Mouse (Mus musculus) stomach, postnatal 0 days (tissue): ENCODE measurements around the gene Egflam. TPM values are rescaled to one million over a fixed set of nuclear protein-coding genes. Genes with fewer than 3 reads are reported as not detected.

Experiments
- ATAC-seq: fragments of 200-750 bp; cut with Nextera tagmentation; 2 replicates; pipeline ENCODE4 v1.8.0; 2017; ENCODE audit not compliant: low FRiP score, low TSS enrichment
- DNase-seq: peaks from one replicate; pipeline ENCODE4 v3.0.0-alpha.2; 2016; ENCODE audit warnings: low spot score
- H3K27ac ChIP-seq: fragments of 300-500 bp; sonication (generic); replicated peaks from 2 replicates; pipeline ENCODE4 v1.5.1; 2014; ENCODE audit warnings: mild to moderate bottlenecking, control low read depth
- H3K27me3 ChIP-seq: fragments of 300-500 bp; sonication (generic); 2 replicates; pipeline ENCODE4 v1.6.1; 2014; ENCODE audit warnings: low read length; ENCODE audit not compliant: control insufficient read depth, insufficient read depth
- H3K36me3 ChIP-seq: fragments of 300-500 bp; sonication (generic); 2 replicates; pipeline ENCODE4 v1.6.1; 2014; ENCODE audit warnings: low read length, mixed read lengths; ENCODE audit not compliant: control insufficient read depth, insufficient read depth
- H3K4me1 ChIP-seq: fragments of 300-500 bp; sonication (generic); replicated peaks from 2 replicates; pipeline ENCODE4 v1.6.1; 2014; ENCODE audit warnings: antibody characterized with exemption; ENCODE audit not compliant: control insufficient read depth, insufficient read depth
- H3K4me2 ChIP-seq: fragments of 300-500 bp; sonication (generic); replicated peaks from 2 replicates; pipeline ENCODE4 v1.6.1; 2014; ENCODE audit warnings: low read depth, mild to moderate bottlenecking, control low read depth, moderate library complexity
- H3K4me3 ChIP-seq: fragments of 300-500 bp; sonication (generic); 2 replicates; pipeline ENCODE4 v1.5.1; 2014; ENCODE audit warnings: low read depth, low read length, control low read depth
- H3K9ac ChIP-seq: fragments of 300-500 bp; sonication (generic); 2 replicates; pipeline ENCODE4 v1.6.1; 2014; ENCODE audit warnings: mild to moderate bottlenecking, low read length, control low read depth, mixed read lengths
- H3K9me3 ChIP-seq: fragments of 300-500 bp; sonication (generic); 2 replicates; pipeline ENCODE4 v1.6.1; 2016; ENCODE audit warnings: low read length; ENCODE audit not compliant: control insufficient read depth
- CTCF ChIP-seq: IDR thresholded peaks from 2 replicates; pipeline ENCODE4 v1.5.1; 2016; ENCODE audit warnings: antibody characterized with exemption, low read depth, mild to moderate bottlenecking, moderate library complexity
- EP300 ChIP-seq: optimal IDR thresholded peaks from 2 replicates; pipeline ENCODE3; 2016; ENCODE audit warnings: antibody characterized with exemption
- WGBS: fragments of 180-500 bp; shearing (Covaris S2); extraction: QIAGEN DNeasy Blood & Tissue Kit; methylation state at CpG from one replicate; pipeline ENCODE4 v1.1.7; 2014; 5-methylcytosine and 5-hydroxymethylcytosine counted together
- polyA plus RNA-seq: library from polyadenylated mRNA; unstranded; fragments of >200 nt; fragmentation: Nextera tagmentation; extraction: Ambion mirVana; gene quantifications from 2 replicates; pipeline ENCODE4 v1.2.1, GENCODE M21; 2015

The Egflam gene
- polyA plus RNA-seq, 1 experiment from 2014 or later = 6.6 TPM

DNA sequence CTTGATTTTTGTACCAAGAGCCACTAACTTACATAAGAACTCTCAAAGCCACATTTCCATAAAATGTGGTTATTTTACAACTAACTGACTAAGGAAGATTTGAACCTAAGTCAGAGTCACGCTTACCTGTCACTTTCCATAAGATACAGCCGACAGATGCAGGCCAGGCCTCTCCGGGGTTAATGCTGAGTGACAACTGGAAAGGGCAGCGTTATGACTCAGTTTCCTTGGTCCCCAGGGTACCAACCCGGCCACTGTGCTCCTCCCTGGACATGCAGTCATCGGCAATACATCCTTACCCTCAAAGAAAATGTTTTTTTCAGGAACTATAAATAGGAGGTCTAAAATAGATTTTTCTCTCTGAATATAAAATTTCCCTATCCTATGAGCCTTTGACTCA, 197.9 kb downstream of the Egflam start:
- DNase-seq = no peak
- TF ChIP-seq EP300 (no peak), CTCF (no peak)
- Histone ChIP-seq H3K4me2 (no peak overlapping the region), H3K27ac (no peak overlapping the region), H3K36me3 (no peaks in the 10 kb centered on the region), H3K9ac (no peak overlapping the region), H3K4me1 (peaks cover 5% of the 10 kb centered on the region; the same call in 1 of the 2 replicates), H3K9me3 (no peaks in the 10 kb centered on the region), H3K27me3 (no peaks in the 10 kb centered on the region), H3K4me3 (no peak overlapping the region)
- WGBS = 63% methylated on average over 6 of the region's 6 CpGs
- no peak for ATAC-seq

DNA sequence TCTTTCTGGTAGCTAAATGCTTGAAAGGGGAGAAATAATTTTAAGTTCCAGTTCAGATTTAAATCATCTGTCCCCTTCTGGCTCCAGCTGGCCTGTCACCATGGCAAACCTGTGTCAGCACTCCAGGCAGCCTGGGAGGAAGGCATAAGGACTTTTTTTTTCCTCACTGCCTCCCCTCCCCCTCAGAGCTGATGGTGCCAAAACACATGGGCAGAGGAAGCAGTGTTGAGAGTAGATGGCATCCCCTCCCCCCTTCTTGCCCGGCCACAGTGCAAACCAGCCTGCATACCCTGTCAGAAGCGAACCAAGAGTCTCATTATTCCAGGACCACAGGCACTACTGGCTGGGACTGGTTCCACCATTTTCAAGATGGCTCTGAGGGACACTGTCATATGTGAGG, 199.4 kb downstream of the Egflam start:
- TF ChIP-seq EP300 = no peak
- no peak for TF ChIP-seq CTCF
- Histone ChIP-seq H3K4me1 (peaks cover 5% of the 10 kb centered on the region; the same call in 1 of the 2 replicates), H3K9ac (no peak overlapping the region), H3K4me3 (no peak overlapping the region), H3K27me3 (no peaks in the 10 kb centered on the region), H3K36me3 (no peaks in the 10 kb centered on the region), H3K9me3 (no peaks in the 10 kb centered on the region), H3K4me2 (no peak overlapping the region), H3K27ac (no peak overlapping the region)
- ATAC-seq = no peak
- no peak for DNase-seq
- 62% methylated on average over 2 of the region's 2 CpGs for WGBS

DNA sequence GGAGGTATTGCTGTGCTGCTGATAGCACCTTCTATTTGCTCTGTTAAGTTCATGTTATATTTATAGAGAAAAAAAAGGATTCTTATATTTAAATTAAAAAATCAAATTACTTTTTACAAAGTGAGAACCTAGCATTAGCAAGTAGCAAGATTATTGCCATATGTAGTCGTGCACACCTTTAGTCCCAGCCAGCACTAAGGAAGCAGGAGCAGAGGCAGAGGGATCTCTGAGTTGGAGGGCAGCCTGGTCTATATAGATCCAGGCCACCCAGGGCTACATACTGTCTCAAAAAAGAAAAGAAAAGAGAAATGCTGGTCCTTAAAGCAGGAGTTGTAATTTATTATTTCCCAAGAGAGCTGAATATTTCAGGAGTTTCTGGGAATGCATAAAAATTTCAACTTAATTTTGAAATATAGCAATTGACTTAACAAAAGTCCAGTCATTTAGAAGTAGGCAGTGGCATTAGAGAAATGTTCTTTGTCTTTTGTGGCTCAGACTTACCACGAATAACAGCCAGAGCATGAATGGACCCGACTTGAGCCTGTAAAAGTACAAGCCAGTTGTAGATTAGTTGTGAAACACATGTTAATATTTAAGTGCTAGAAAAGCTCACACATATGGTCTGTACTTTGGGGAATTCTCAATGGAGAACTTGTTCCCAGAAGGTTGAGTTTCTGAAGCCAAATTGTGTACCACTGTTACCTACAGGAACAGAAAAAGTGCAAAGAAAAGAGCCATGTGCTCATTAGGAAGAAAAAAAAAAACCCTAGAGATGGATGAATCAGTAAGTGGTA, 200.3 kb downstream of the Egflam start:
- H3K27me3 ChIP-seq = no peaks in the 10 kb centered on the region
- WGBS = 66% methylated on average over 3 of the region's 3 CpGs
- H3K9me3 ChIP-seq = no peaks in the 10 kb centered on the region
- ATAC-seq (no peak), DNase-seq (no peak)
- no peak overlapping the region for H3K4me3 ChIP-seq
- no peak overlapping the region for H3K4me2 ChIP-seq
- H3K27ac ChIP-seq = no peak overlapping the region
- peaks cover 5% of the 10 kb centered on the region; the same call in 1 of the 2 replicates for H3K4me1 ChIP-seq
- no peak overlapping the region for H3K9ac ChIP-seq
- TF ChIP-seq EP300 (no peak), CTCF (no peak)
- no peaks in the 10 kb centered on the region for H3K36me3 ChIP-seq

DNA sequence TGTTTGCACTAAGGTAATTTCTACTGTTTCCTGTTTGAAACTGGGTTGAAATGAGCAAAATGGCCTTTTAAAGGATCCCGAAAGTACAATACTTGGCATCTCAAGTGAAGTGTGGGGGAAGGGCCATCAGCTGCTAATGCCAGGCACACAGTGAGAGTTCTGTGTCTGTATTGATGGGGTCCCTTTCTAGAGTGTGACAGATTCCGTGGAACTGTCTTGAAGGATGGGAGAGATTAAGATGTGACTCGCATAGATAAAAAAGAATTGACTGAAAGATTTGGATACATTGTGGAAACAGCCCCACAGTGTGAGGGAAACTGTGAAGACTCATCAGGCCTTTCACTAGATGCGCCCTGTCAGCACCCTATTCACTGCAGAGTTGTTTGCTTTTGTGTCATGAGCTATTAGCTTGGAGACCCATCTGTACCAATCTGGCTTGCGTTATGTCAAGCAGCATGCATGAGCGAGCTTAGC, 203.4 kb downstream of the Egflam start:
- Histone ChIP-seq H3K4me1 (no peaks in the 10 kb centered on the region), H3K9ac (no peak overlapping the region), H3K4me3 (no peak overlapping the region), H3K27ac (no peak overlapping the region), H3K9me3 (no peaks in the 10 kb centered on the region), H3K4me2 (no peak overlapping the region), H3K27me3 (no peaks in the 10 kb centered on the region), H3K36me3 (no peaks in the 10 kb centered on the region)
- 71% methylated on average over 6 of the region's 6 CpGs for WGBS
- DNase-seq (no peak), ATAC-seq (no peak)
- no peak for TF ChIP-seq EP300
- no peak for TF ChIP-seq CTCF

DNA sequence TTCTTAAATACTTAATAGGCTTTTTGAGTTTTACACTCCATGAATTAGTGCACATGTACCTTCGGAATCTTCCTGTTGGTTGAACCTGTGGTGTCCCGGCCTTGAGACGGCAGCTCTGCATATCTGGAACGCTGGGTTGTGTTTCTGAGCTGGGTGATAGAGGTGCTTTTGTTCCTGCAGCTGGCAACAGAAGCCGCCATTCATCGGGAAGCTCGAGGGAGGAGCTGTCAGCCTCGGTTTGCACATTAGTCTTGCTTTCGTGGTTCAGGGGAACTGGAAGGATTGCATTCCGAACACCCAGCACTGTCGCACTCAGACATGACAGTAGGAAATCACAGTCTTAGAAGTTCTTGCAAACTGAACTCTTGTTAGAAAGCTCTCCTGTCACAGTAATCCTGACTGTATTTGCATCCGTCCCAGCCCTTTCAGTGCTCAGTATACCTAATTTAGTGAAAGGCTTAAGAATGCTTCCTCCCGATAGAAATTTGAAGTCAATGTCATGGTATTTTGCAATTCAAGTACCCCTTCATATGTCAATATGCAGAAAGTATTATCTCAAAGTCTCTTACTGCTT, 204.0 kb downstream of the Egflam start:
- H3K27me3 ChIP-seq = no peaks in the 10 kb centered on the region
- DNase-seq = peak; percentile 46
- no peaks in the 10 kb centered on the region for H3K4me1 ChIP-seq
- H3K4me3 ChIP-seq = no peak overlapping the region
- peak; percentile 41; the same call in 1 of the 2 replicates for ATAC-seq
- no peaks in the 10 kb centered on the region for H3K36me3 ChIP-seq
- H3K27ac ChIP-seq = peak overlapping the region; percentile 35; the same call in 1 of the 2 replicates
- H3K9me3 ChIP-seq = no peaks in the 10 kb centered on the region
- TF ChIP-seq CTCF = no peak
- no peak for TF ChIP-seq EP300
- no peak overlapping the region for H3K4me2 ChIP-seq
- 35% methylated on average over 13 of the region's 13 CpGs for WGBS
- no peak overlapping the region for H3K9ac ChIP-seq

DNA sequence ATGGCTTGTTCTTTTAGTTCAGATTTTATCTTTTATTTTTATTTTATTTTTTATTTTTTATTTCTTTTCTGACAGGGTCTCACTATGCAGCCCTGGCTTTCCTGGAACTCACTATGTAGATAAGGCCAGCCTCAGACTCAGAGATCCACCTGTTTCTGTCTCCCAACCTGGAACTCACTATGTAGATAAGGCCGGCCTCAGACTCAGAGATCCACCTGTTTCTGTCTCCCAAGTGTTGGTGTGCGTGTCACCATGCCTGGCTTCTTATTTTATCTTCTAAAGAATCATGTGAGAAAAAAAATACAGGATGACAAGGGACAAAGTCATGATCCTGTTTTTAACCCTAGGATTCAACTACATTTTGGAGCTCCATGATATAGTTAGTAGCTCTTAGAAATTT, 205.6 kb downstream of the Egflam start:
- H3K4me3 ChIP-seq = no peak overlapping the region
- no peak overlapping the region for H3K9ac ChIP-seq
- TF ChIP-seq CTCF = no peak
- TF ChIP-seq EP300 = no peak
- H3K27ac ChIP-seq = no peak overlapping the region
- DNase-seq (no peak), ATAC-seq (no peak)
- no peaks in the 10 kb centered on the region for H3K4me1 ChIP-seq
- no peaks in the 10 kb centered on the region for H3K9me3 ChIP-seq
- WGBS = 91% methylated on average over 2 of the region's 2 CpGs
- 0 out of 2 replicates have a peak, but pooled peaks cover 2% of the 10 kb centered on the region for H3K36me3 ChIP-seq
- H3K4me2 ChIP-seq = no peak overlapping the region
- H3K27me3 ChIP-seq = no peaks in the 10 kb centered on the region
